Mouse (Mus musculus): ENCODE data around the gene Usp2. TPM values are rescaled to one million over a fixed set of nuclear protein-coding genes. Genes with fewer than 3 reads are reported as not detected.

Gene Usp2
- total and polyA plus RNA-seq, 3 experiments, result 3.2 to 20.1 (median 8.6) TPM

- Histone ChIP-seq H3K27me3 (ENCODE audit: insufficient read depth, low read length) (peaks cover 38% of the 10 kb centered on the region), H3K9me3 (replicated peaks) (no peaks in the 10 kb centered on the region), H3K4me1 (ENCODE audit: insufficient read depth, low read depth, low read length) (peaks cover 9% of the 10 kb centered on the region; the same call in 1 of the 2 replicates), H3K36me3 (replicated peaks) (no peaks in the 10 kb centered on the region), H3K4me3 (ENCODE audit: low read depth, low read length) (no peak overlapping the region)
- no peak for DNase-seq (ENCODE audit: low spot score)
- no peak for TF ChIP-seq GATA2 (IDR thresholded peaks at IDR 0.05; ENCODE audit: borderline replicate concordance, low read depth, low read length)
- no peak for TF ChIP-seq GATA1 (IDR thresholded peaks at IDR 0.05; ENCODE audit: borderline replicate concordance, low read length)
- no peak for TF ChIP-seq POLR2AphosphoS5 (IDR thresholded peaks at IDR 0.05; ENCODE audit: insufficient replicate concordance, low read depth, low read length)
- no peak for TF ChIP-seq TAL1 (conservative IDR thresholded peaks at IDR 0.05; ENCODE audit: low read depth, low read length)
- TF ChIP-seq CTCF (IDR thresholded peaks at IDR 0.05; ENCODE audit: low read depth, low read length), result no peak
- ATAC-seq (ENCODE audit: extremely low read depth, insufficient number of reproducible peaks, low FRiP score, poor library complexity, severe bottlenecking), result no peak
Measured at GRCm38 (mm10) chr9:44041511-44042395, 25.1 kb upstream of the Usp2 start.

DNA sequence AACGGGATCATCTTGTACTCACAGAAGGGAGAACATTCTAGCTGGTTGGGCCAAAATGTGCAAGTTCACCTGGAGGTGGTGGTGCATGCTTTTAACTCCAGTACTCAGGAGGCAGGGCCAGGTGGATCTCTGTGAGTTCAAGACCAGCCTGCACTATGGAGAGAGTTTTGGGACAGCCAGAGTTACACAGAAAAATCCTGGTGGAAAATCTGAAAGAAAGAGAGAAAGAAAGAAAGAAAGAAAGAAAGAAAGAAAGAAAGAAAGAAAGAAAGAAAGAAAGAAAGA is 24.5 kb upstream of the Usp2 start:
- Histone ChIP-seq H3K9me3 (replicated peaks) (no peaks in the 10 kb centered on the region), H3K36me3 (replicated peaks) (no peaks in the 10 kb centered on the region), H3K4me1 (ENCODE audit: insufficient read depth, low read depth, low read length) (peaks cover 14% of the 10 kb centered on the region; the same call in 1 of the 2 replicates), H3K27me3 (ENCODE audit: insufficient read depth, low read length) (peaks cover 43% of the 10 kb centered on the region), H3K4me3 (ENCODE audit: low read depth, low read length) (no peak overlapping the region)
- ATAC-seq (ENCODE audit: extremely low read depth, insufficient number of reproducible peaks, low FRiP score, poor library complexity, severe bottlenecking) (no peak), DNase-seq (ENCODE audit: low spot score) (no peak)
- TF ChIP-seq POLR2AphosphoS5 (IDR thresholded peaks at IDR 0.05; ENCODE audit: insufficient replicate concordance, low read depth, low read length) (no peak), TAL1 (conservative IDR thresholded peaks at IDR 0.05; ENCODE audit: low read depth, low read length) (no peak), GATA1 (IDR thresholded peaks at IDR 0.05; ENCODE audit: borderline replicate concordance, low read length) (no peak), CTCF (IDR thresholded peaks at IDR 0.05; ENCODE audit: low read depth, low read length) (no peak), GATA2 (IDR thresholded peaks at IDR 0.05; ENCODE audit: borderline replicate concordance, low read depth, low read length) (no peak)

DNA sequence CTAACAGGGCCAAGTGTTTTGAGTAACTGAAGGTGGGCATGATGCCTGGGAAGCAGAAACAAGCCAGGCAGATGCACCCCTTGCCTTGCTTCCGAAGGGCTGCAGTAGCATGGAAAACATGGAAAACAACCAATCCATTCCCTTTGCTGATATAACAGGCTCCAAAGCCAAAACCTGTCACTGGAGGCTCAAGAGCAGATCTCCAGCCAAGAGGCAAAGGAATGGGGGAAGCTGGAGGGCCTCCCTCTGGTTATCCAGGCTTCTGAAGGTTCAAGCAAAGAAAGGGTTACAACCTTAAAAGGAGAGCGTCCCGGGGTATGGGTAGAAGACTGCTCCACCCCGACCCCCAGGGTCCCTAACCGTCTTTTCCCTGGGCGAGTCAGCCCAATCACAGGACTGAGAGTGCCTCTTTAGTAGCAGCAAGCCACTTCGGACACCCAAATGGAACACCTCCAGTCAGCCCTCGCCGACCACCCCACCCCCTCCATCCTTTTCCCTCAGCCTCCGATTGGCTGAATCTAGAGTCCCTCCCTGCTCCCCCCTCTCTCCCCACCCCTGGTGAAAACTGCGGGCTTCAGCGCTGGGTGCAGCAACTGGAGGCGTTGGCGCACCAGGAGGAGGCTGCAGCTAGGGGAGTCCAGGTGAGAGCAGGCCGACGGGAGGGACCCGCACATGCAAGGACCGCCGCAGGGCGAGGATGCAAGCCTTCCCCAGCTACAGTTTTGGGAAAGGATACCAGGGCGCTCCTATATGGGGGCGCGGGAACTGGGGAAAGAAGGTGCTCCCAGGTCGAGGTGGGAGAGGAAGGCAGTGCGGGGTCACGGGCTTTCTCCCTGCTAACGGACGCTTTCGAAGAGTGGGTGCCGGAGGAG is 23.7 kb upstream of the Usp2 start, which contains the start of gene Thy1:
Gene Thy1, plus strand, starts transcription at position 549 of the 872 bp plus-strand sequence.
- TF ChIP-seq POLR2AphosphoS5 (IDR thresholded peaks at IDR 0.05; ENCODE audit: insufficient replicate concordance, low read depth, low read length) (no peak), GATA1 (IDR thresholded peaks at IDR 0.05; ENCODE audit: borderline replicate concordance, low read length) (no peak), TAL1 (conservative IDR thresholded peaks at IDR 0.05; ENCODE audit: low read depth, low read length) (no peak)
- Histone ChIP-seq H3K9me3 (replicated peaks) (no peaks in the 10 kb centered on the region), H3K4me3 (ENCODE audit: low read depth, low read length) (no peak within 1 kb of the TSS), H3K4me1 (ENCODE audit: insufficient read depth, low read depth, low read length) (peaks cover 14% of the 10 kb centered on the region; the same call in 1 of the 2 replicates), H3K27me3 (ENCODE audit: insufficient read depth, low read length) (peaks cover 43% of the 10 kb centered on the region), H3K36me3 (replicated peaks) (no peaks in the 10 kb centered on the region)
- DNase-seq (ENCODE audit: low spot score), result no peak
- no peak for ATAC-seq (ENCODE audit: extremely low read depth, insufficient number of reproducible peaks, low FRiP score, poor library complexity, severe bottlenecking)

- H3K4me1 ChIP-seq (ENCODE audit: insufficient read depth, low read depth, low read length), result peaks cover 15% of the 10 kb centered on the region
- ATAC-seq (ENCODE audit: extremely low read depth, insufficient number of reproducible peaks, low FRiP score, poor library complexity, severe bottlenecking) (no peak), DNase-seq (ENCODE audit: low spot score) (no peak)
- no peaks in the 10 kb centered on the region for H3K36me3 ChIP-seq (replicated peaks)
- no peak overlapping the region for H3K4me3 ChIP-seq (ENCODE audit: low read depth, low read length)
- TF ChIP-seq TAL1 (conservative IDR thresholded peaks at IDR 0.05; ENCODE audit: low read depth, low read length), result no peak
- peaks cover 46% of the 10 kb centered on the region for H3K27me3 ChIP-seq (ENCODE audit: insufficient read depth, low read length)
- no peaks in the 10 kb centered on the region for H3K9me3 ChIP-seq (replicated peaks)
Measured at GRCm38 (mm10) chr9:44043708-44044425, 23.0 kb upstream of the Usp2 start.

- ATAC-seq (ENCODE audit: extremely low read depth, insufficient number of reproducible peaks, low FRiP score, poor library complexity, severe bottlenecking), result no peak
Measured at GRCm38 (mm10) chr9:44044426-44045157, 22.2 kb upstream of the Usp2 start.

More at GRCm38 (mm10) chr9:44044426-44045157, 22.2 kb upstream of the Usp2 start:
- Histone ChIP-seq H3K4me1 (ENCODE audit: insufficient read depth, low read depth, low read length) (peaks cover 16% of the 10 kb centered on the region), H3K36me3 (replicated peaks) (no peaks in the 10 kb centered on the region), H3K27me3 (ENCODE audit: insufficient read depth, low read length) (peaks cover 46% of the 10 kb centered on the region), H3K4me3 (ENCODE audit: low read depth, low read length) (no peak overlapping the region), H3K9me3 (replicated peaks) (no peaks in the 10 kb centered on the region)
- DNase-seq (ENCODE audit: low spot score), result no peak
- TF ChIP-seq CTCF (IDR thresholded peaks at IDR 0.05; ENCODE audit: low read depth, low read length), result no peak
- no peak for TF ChIP-seq POLR2AphosphoS5 (IDR thresholded peaks at IDR 0.05; ENCODE audit: insufficient replicate concordance, low read depth, low read length)
- TF ChIP-seq GATA1 (IDR thresholded peaks at IDR 0.05; ENCODE audit: borderline replicate concordance, low read length), result no peak
- no peak for TF ChIP-seq TAL1 (conservative IDR thresholded peaks at IDR 0.05; ENCODE audit: low read depth, low read length)
- TF ChIP-seq GATA2 (IDR thresholded peaks at IDR 0.05; ENCODE audit: borderline replicate concordance, low read depth, low read length), result no peak
